Mouse (Mus musculus): ENCODE results near the gene Rfx8.
"Not testable (repeated sequence)": the region's sequence is repeated elsewhere in the genome, so short reads cannot be mapped to it uniquely, and the experiment has no call there.

Gene Rfx8

GRCm38 (mm10) chr1:39691974-39692373 lies 28.8 kb downstream of the Rfx8 start:
- DNase-seq (ENCODE audit: low read depth), result no peak

DNA sequence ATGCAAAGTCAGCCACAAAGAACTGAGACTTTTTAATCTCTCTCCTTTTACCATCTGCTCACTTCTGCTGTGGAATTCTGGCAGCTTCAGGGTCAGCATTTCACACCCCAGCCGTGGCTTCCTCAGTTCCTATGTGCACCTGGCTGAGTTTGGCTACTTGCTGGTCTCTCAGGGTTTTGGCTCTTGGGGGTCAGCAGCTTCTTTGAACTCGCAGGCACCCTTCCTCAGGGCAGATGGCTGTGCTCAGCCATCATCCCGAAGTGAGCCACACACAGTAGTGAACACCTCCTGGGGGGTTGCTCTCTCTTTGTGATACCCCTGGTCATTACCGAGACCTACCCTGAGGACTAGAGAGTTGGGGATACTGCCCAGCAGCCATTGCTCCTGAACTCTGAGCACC lies 29.7 kb downstream of the Rfx8 start:
- no peak for DNase-seq (ENCODE audit: low read depth)

DNA sequence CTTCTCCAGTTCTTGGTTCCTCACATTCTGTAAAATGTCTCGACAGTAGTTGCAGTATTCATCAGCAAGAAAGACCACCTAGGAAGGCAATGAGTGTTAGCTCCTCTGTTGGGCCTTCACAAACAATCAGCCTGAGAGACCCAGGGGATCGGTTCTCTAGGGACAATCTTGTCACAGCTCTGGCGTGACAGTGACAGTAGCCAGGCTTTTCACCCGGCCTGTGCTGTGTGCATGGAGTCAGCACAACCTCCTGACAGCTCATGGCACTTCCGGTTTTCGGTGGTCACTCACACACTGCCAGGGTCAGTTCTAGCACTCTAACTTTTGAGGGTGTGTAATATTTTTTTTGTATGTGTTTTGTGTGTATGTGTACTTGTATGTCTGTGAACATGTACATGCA lies 32.2 kb downstream of the Rfx8 start:
- no peak for DNase-seq (ENCODE audit: low read depth)

GRCm38 (mm10) chr1:39687279-39687678 lies 33.5 kb downstream of the Rfx8 start:
- DNase-seq (ENCODE audit: low read depth), result no peak

GRCm38 (mm10) chr1:39685841-39686240 lies 35.0 kb downstream of the Rfx8 start:
- DNase-seq (ENCODE audit: low read depth), result no peak

GRCm38 (mm10) chr1:39681638-39682037 lies 39.2 kb downstream of the Rfx8 start:
- no peak for DNase-seq (ENCODE audit: low read depth)

DNA sequence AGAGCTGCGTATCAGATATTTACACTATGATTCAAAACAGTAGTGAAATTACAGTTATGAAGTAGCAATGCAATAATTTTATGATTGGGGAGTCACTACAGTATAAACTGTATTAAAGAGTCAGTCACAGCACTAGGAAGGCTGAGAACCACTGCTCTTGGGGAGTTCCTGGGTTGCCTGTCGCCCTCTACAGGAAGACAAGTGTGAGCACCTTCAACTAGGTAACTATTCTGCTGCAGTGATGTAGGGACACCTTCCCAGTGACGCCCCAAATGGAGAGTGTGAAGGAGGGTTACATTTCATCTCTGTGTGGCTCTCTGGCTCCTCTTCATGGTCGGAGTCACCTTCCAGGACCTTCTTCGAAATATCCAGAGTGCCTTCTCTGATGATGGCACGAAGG lies 40.3 kb downstream of the Rfx8 start:
- no peak for DNase-seq (ENCODE audit: low read depth)

DNA sequence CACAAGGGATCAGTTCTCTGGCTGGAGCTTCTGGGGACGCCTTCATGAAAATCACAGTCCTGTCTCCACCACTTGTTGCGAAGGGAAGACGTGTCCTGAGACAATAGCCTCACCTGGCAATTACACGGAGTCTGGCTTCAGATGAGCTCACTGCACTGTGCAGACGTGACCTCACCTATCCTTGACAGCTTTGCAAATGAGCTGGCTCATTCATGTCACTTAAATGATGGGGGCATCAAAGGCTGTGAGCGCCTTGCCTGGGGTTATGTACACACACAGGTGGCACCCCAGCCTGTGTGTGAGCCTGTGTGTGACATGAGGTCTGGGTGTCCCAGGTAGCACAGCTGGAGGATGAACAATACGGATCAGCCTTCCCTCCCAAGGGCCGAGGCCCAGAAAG lies 41.9 kb downstream of the Rfx8 start:
- DNase-seq (ENCODE audit: low read depth), result no peak

GRCm38 (mm10) chr1:39676221-39676876 lies 44.4 kb downstream of the Rfx8 start:
- DNase-seq (ENCODE audit: low read depth), result no peak

GRCm38 (mm10) chr1:39672362-39673105 lies 48.3 kb downstream of the Rfx8 start:
- no peak for DNase-seq (ENCODE audit: low read depth)

- no peak for DNase-seq (ENCODE audit: low read depth)
These were observed 50.4 kb downstream of the Rfx8 start for GRCm38 (mm10) chr1:39670211-39670935.

GRCm38 (mm10) chr1:39666751-39667252 lies 54.0 kb downstream of the Rfx8 start:
- no peak for DNase-seq (ENCODE audit: low read depth)

- no peak for DNase-seq (ENCODE audit: low read depth)
These were observed 56.7 kb downstream of the Rfx8 start for GRCm38 (mm10) chr1:39664039-39664625.

GRCm38 (mm10) chr1:39663050-39663449 lies 57.7 kb downstream of the Rfx8 start:
- DNase-seq (ENCODE audit: low read depth), result no peak

- no peak for DNase-seq (ENCODE audit: low read depth)
These were observed 63.7 kb downstream of the Rfx8 start for GRCm38 (mm10) chr1:39656976-39657529.

DNA sequence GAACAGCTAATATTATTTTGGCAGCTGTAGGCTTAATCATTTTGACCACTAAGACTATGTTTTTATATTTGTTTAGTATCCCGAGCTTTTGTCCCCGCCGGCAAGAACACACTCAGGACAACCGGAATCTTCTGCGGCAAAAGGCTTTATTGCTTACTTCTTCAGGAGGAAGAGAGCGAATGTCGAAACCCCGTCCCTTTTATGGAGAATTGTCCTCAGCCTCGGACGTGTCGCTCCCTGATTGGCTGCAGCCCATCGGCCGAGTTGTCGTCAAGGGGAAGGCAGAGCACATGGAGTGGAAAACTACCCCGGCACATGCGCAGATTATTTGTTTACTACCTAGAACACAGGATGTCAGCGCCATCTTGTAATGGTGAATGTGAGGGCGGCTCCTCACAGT lies 65.9 kb downstream of the Rfx8 start:
- not testable (repeated sequence) for DNase-seq (ENCODE audit: low read depth)

GRCm38 (mm10) chr1:39653028-39653427 lies 67.8 kb downstream of the Rfx8 start:
- DNase-seq (ENCODE audit: low read depth), result no peak

DNA sequence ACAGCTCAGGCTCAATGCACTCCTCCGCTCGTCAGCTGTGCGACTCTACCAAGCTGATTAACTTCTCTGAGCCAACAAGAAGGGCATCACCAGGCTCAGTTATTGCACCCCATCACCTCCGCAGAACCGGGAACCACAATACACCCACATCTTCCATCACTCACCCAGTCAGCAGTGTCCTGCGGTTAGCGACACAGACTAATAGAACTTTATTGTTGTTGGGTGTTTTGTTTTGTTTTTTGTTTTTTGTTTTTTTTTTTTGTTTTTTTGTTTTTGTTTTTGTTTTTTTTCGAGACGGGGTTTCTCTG lies 69.6 kb downstream of the Rfx8 start, which contains the start of gene Creg2:
Creg2 (minus strand) TSS at position 234 of the 308 bp plus-strand sequence.
- DNase-seq (ENCODE audit: low read depth), result no peak

DNA sequence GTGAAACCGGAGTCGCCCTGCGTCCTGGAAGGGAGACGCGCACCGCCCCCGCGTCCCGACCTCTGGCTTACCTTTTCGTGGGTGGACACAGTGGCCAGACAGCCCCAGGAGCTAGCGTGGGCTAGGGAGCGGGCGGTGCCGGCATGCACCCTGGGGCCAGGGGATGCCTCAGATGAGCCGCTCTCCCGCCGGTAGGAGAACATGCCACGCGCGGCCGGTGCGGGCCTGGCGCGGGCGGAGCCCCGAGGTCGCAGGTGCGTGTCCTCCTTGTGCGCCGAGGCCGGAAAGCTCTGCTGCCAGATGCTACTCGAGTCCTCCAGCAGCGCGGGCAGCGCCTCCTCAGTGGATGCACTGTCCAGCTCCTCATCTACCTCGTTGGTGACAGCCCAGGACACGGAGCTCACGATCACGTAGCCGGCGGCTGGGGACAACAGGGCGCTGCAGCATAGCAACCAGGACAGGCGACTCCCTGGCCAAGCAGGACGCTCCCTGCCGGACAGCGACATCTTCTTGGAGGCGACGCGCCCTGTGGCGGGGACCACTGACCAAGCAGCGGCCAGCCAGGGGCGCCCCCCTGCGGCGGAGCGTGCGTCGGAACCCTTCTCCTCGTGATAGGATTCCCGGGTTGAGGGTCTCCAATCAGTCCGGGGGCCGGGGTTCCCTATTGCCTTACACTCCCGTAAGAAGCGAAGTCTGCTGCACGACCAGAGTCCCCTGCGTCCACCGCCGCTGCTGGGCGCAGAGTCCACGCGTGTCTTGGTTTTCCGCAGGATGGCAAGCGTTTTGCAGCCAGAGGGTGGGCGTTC lies 70.2 kb downstream of the Rfx8 start:
- DNase-seq (ENCODE audit: low read depth), result no peak

DNA sequence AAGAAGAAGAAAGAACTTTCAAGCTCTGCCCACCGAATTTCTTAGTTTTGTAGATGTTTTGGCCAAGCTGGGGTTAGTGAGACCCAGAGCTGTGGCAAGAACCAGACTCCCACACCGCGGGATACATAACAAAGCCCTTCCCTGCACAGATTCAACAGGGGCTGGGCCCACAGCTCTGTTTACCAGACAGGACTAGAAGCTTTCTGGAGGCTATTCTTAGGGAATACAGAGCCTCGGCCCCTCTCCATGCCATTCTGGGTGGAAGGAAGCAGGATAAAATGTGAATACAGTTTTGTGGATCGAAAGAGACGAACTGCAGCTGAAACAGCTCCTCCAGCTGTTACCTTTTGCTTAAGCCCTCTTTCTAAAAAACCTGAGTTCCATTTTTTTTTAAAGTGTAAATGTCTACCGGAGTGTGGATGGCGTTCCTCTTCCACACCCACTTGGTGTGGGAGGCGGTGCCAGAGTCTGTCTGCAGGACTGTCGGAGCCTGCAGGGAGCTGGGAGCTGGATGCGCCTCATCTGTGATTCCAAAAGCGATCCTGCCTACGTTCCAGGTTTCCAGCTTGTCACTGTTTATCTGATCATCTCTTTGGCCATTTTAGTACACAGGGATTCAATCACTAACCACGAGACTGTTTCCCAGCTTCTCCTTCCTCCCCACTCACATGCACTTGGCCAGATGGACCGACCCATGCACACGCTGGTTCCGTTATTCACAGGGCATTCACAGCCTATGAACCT lies 70.9 kb downstream of the Rfx8 start:
- DNase-seq (ENCODE audit: low read depth), result no peak

- no peak for DNase-seq (ENCODE audit: low read depth)
These were observed 72.2 kb downstream of the Rfx8 start for GRCm38 (mm10) chr1:39648584-39648983.
